Mouse (Mus musculus) liver, embryonic 13.5 days (tissue): ENCODE results near the gene Ttf2. TPM values are rescaled to one million over a fixed set of nuclear protein-coding genes. Genes with fewer than 3 reads are reported as not detected.

Experiments
- ATAC-seq: fragments of 200-750 bp; cut with Nextera tagmentation; 2 replicates; pipeline ENCODE4 v1.8.0; 2017; ENCODE audit warnings: low read depth, mild to moderate bottlenecking, moderate number of reproducible peaks, moderate library complexity
- DNase-seq: peaks from one replicate; pipeline ENCODE4 v3.0.0; 2022
- H3K27ac ChIP-seq: fragments of 300-500 bp; sonication (generic); 2 replicates; pipeline ENCODE4 v1.5.1; 2015; ENCODE audit warnings: moderate library complexity, mild to moderate bottlenecking, inconsistent platforms
- H3K27me3 ChIP-seq: fragments of 300-500 bp; sonication (generic); 2 replicates; pipeline ENCODE4 v1.6.1; 2015; ENCODE audit warnings: mild to moderate bottlenecking, inconsistent platforms
- H3K36me3 ChIP-seq: fragments of 300-500 bp; sonication (generic); 2 replicates; pipeline ENCODE4 v1.6.1; 2015; ENCODE audit warnings: mild to moderate bottlenecking, inconsistent platforms
- H3K4me1 ChIP-seq: fragments of 300-500 bp; sonication (generic); replicated peaks from 2 replicates; pipeline ENCODE4 v1.6.1; 2015; ENCODE audit warnings: inconsistent platforms
- H3K4me2 ChIP-seq: fragments of 300-500 bp; sonication (generic); 2 replicates; pipeline ENCODE4 v1.6.1; 2015; ENCODE audit warnings: inconsistent platforms, mild to moderate bottlenecking, moderate library complexity
- H3K4me3 ChIP-seq: fragments of 300-500 bp; sonication (generic); replicated peaks from 2 replicates; pipeline ENCODE4 v1.5.1; 2015; ENCODE audit warnings: mild to moderate bottlenecking, inconsistent platforms
- H3K9ac ChIP-seq: fragments of 300-500 bp; sonication (generic); 2 replicates; pipeline ENCODE4 v1.6.1; 2015; ENCODE audit warnings: mild to moderate bottlenecking, inconsistent platforms
- H3K9me3 ChIP-seq: fragments of 300-500 bp; sonication (generic); replicated peaks from 2 replicates; pipeline ENCODE4 v1.6.1; 2016; ENCODE audit warnings: inconsistent platforms
- WGBS: fragments of 180-500 bp; shearing (Covaris S2); methylation state at CpG from one replicate; pipeline ENCODE4 v1.1.7; 2015; ENCODE audit not compliant: insufficient replicate concordance; 5-methylcytosine and 5-hydroxymethylcytosine counted together
- polyA plus RNA-seq: library from polyadenylated mRNA; unstranded; fragments of >200 nt; fragmentation: Nextera tagmentation; extraction: Ambion mirVana; gene quantifications from 2 replicates; pipeline ENCODE4 v1.2.1, GENCODE M21; 2015

The Ttf2 gene
- polyA plus RNA-seq, 1 experiment from 2014 or later = 8.4 TPM

GRCm38 (mm10) chr3:100932077-100932944 is 37.2 kb downstream of the Ttf2 start:
- H3K36me3 ChIP-seq = peaks cover 15% of the 10 kb centered on the region
- no peak overlapping the region for H3K27ac ChIP-seq
- H3K4me3 ChIP-seq = no peak overlapping the region
- 66% methylated on average over 11 of the region's 11 CpGs for WGBS
- ATAC-seq = peak; percentile 63
- H3K4me2 ChIP-seq = no peak overlapping the region
- H3K9me3 ChIP-seq = no peaks in the 10 kb centered on the region
- H3K27me3 ChIP-seq = no peaks in the 10 kb centered on the region
- H3K9ac ChIP-seq = no peak overlapping the region
- H3K4me1 ChIP-seq = peaks cover 3% of the 10 kb centered on the region; the same call in 1 of the 2 replicates
- peak; percentile 11 for DNase-seq

GRCm38 (mm10) chr3:100931332-100932076 is 38.0 kb downstream of the Ttf2 start:
- Histone ChIP-seq H3K36me3 (peaks cover 12% of the 10 kb centered on the region), H3K4me2 (no peak overlapping the region), H3K27me3 (no peaks in the 10 kb centered on the region), H3K27ac (no peak overlapping the region), H3K9me3 (no peaks in the 10 kb centered on the region), H3K4me3 (no peak overlapping the region), H3K4me1 (peaks cover 3% of the 10 kb centered on the region; the same call in 1 of the 2 replicates), H3K9ac (no peak overlapping the region)
- ATAC-seq (no peak), DNase-seq (no peak)
- 81% methylated on average over 23 of the region's 23 CpGs for WGBS

GRCm38 (mm10) chr3:100925176-100925575 is 44.3 kb downstream of the Ttf2 start:
- H3K4me1 ChIP-seq = peaks cover 23% of the 10 kb centered on the region
- H3K4me2 ChIP-seq = no peak overlapping the region
- no peaks in the 10 kb centered on the region for H3K27me3 ChIP-seq
- ATAC-seq = no peak
- H3K9me3 ChIP-seq = no peaks in the 10 kb centered on the region
- no peak for DNase-seq
- no peak overlapping the region for H3K4me3 ChIP-seq
- H3K27ac ChIP-seq = no peak overlapping the region
- no peak overlapping the region for H3K9ac ChIP-seq
- no peaks in the 10 kb centered on the region for H3K36me3 ChIP-seq
- WGBS = 75% methylated on average over 16 of the region's 16 CpGs

- DNase-seq = no peak
- WGBS = 69% methylated on average over 6 of the region's 6 CpGs
- Histone ChIP-seq H3K27me3 (no peaks in the 10 kb centered on the region), H3K27ac (no peak overlapping the region), H3K4me2 (no peak overlapping the region), H3K36me3 (no peaks in the 10 kb centered on the region), H3K9ac (no peak overlapping the region), H3K4me3 (no peak overlapping the region), H3K9me3 (no peaks in the 10 kb centered on the region), H3K4me1 (peaks cover 25% of the 10 kb centered on the region)
- ATAC-seq = no peak
Measured at GRCm38 (mm10) chr3:100924065-100924732, 45.3 kb downstream of the Ttf2 start.

- H3K4me1 ChIP-seq = peaks cover 25% of the 10 kb centered on the region
- H3K9me3 ChIP-seq = no peaks in the 10 kb centered on the region
- peak overlapping the region; percentile 81 for H3K4me2 ChIP-seq
- DNase-seq = no peak
- peak overlapping the region; percentile 71 for H3K4me3 ChIP-seq
- H3K27me3 ChIP-seq = no peaks in the 10 kb centered on the region
- peak; percentile 39 for ATAC-seq
- 30% methylated on average over 28 of the region's 28 CpGs for WGBS
- H3K9ac ChIP-seq = peak overlapping the region; percentile 67
- no peak overlapping the region for H3K27ac ChIP-seq
- H3K36me3 ChIP-seq = no peaks in the 10 kb centered on the region
Measured at GRCm38 (mm10) chr3:100922506-100923375, 46.7 kb downstream of the Ttf2 start.

- Histone ChIP-seq H3K27me3 (no peaks in the 10 kb centered on the region), H3K36me3 (no peaks in the 10 kb centered on the region), H3K4me3 (peak within 1 kb of the TSS; percentile 71), H3K4me1 (peaks cover 25% of the 10 kb centered on the region), H3K9me3 (no peaks in the 10 kb centered on the region), H3K4me2 (peak within 1 kb of the TSS; percentile 81), H3K27ac (peak within 1 kb of the TSS; percentile 62), H3K9ac (peak within 1 kb of the TSS; percentile 74)
- DNase-seq (peak; percentile 97), ATAC-seq (peak; percentile 96)
- WGBS = under 1% methylated on average over 39 of the region's 39 CpGs
Measured at GRCm38 (mm10) chr3:100921825-100922505, 47.5 kb downstream of the Ttf2 start, which contains the start of gene Trim45. Gene Trim45, plus strand, starts transcription at chr3:100922202.

GRCm38 (mm10) chr3:100920611-100921140 is 48.8 kb downstream of the Ttf2 start:
- Histone ChIP-seq H3K4me2 (peak overlapping the region; percentile 81), H3K27ac (no peak overlapping the region), H3K4me1 (peaks cover 25% of the 10 kb centered on the region), H3K36me3 (no peaks in the 10 kb centered on the region), H3K9me3 (no peaks in the 10 kb centered on the region), H3K27me3 (no peaks in the 10 kb centered on the region), H3K4me3 (peak overlapping the region; percentile 71; the same call in 1 of the 2 replicates), H3K9ac (peak overlapping the region; percentile 74; the same call in 1 of the 2 replicates)
- 66% methylated on average over 9 of the region's 9 CpGs for WGBS
- no peak for ATAC-seq
- DNase-seq = no peak

- 7% methylated on average over 7 of the region's 7 CpGs for WGBS
- H3K4me2 ChIP-seq = no peak overlapping the region
Measured at GRCm38 (mm10) chr3:100916844-100917243, 52.6 kb downstream of the Ttf2 start.

GRCm38 (mm10) chr3:100911498-100912213 is 57.8 kb downstream of the Ttf2 start:
- no peak overlapping the region for H3K9ac ChIP-seq
- H3K4me3 ChIP-seq = no peak overlapping the region
- no peaks in the 10 kb centered on the region for H3K9me3 ChIP-seq
- DNase-seq (no peak), ATAC-seq (0 out of 2 replicates have a peak, but pooled peaks have one; percentile 23)
- H3K4me2 ChIP-seq = no peak overlapping the region
- no peak overlapping the region for H3K27ac ChIP-seq
- WGBS = 51% methylated on average over 7 of the region's 7 CpGs
- no peaks in the 10 kb centered on the region for H3K36me3 ChIP-seq
- no peaks in the 10 kb centered on the region for H3K27me3 ChIP-seq
- H3K4me1 ChIP-seq = no peaks in the 10 kb centered on the region

More at GRCm38 (mm10) chr3:100916844-100917243, 52.6 kb downstream of the Ttf2 start:
- no peaks in the 10 kb centered on the region for H3K27me3 ChIP-seq
- no peak for DNase-seq
- H3K27ac ChIP-seq = no peak overlapping the region
- H3K4me1 ChIP-seq = peaks cover 16% of the 10 kb centered on the region
- no peaks in the 10 kb centered on the region for H3K9me3 ChIP-seq
- H3K4me3 ChIP-seq = no peak overlapping the region
- no peaks in the 10 kb centered on the region for H3K36me3 ChIP-seq
- ATAC-seq = no peak
- no peak overlapping the region for H3K9ac ChIP-seq
